Mouse (Mus musculus): ENCODE measurements at regions not wholly inside any gene's neighbourhood (a gene's known extent, or its start where the extent isn't known, plus 50 kb on each side); places are given as distances from the start of the nearest gene placed in this dataset.
A peak's percentile ranks its signal among the peaks of the same experiment; 100 is the strongest.

DNA sequence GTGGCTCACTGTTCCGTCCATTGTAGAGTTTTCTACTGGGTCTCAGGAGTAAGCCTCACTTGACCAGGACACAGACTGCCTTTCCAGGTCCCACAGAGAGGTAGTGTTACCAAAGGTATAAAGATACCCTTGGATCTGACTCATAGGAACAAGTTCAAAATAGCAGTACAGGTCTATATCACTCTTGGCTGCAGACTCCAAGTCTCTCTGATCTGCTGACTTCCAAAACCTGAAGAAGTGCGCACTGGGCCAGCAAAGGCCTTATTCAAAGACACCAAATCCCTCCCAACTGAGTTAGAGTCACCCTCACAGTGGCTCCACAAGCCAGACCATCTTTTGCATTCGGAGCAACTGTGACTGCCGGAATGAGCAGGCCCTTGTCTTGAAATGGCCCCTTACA is 391.9 kb downstream of the Lpin1 start:
- intact Hi-C loops (cut with DNase I) = no loop called here
- DNase-seq (ENCODE audit: low spot score) = no peak

GRCm38 (mm10) chr12:16210553-16210952 is 393.8 kb upstream of the Trib2 start:
- DNase-seq (ENCODE audit: low spot score) = no peak
- intact Hi-C loops (cut with DNase I) = no loop called here

GRCm38 (mm10) chr12:16210111-16210510 is 393.4 kb upstream of the Trib2 start:
- DNase-seq (ENCODE audit: low spot score) = no peak
- intact Hi-C loops (cut with DNase I) = no loop called here

- DNase-seq (ENCODE audit: low spot score) = no peak
These were observed 388.2 kb upstream of the Trib2 start for GRCm38 (mm10) chr12:16204941-16205340.

GRCm38 (mm10) chr12:16196917-16197316 is 380.2 kb upstream of the Trib2 start:
- no peak for DNase-seq (ENCODE audit: low spot score)
- intact Hi-C loops (cut with DNase I) = no loop called here

More at GRCm38 (mm10) chr12:16204941-16205340, 388.2 kb upstream of the Trib2 start:
- intact Hi-C loops (cut with DNase I) = no loop called here

- DNase-seq (ENCODE audit: low spot score) = no peak
- intact Hi-C loops (cut with DNase I) = no loop called here
These were observed 375.2 kb upstream of the Trib2 start for GRCm38 (mm10) chr12:16191803-16192389.

GRCm38 (mm10) chr12:16190706-16191105 is 374.0 kb upstream of the Trib2 start:
- DNase-seq (ENCODE audit: low spot score) = no peak
- intact Hi-C loops (cut with DNase I) = no loop called here

GRCm38 (mm10) chr12:16189441-16189840 is 372.7 kb upstream of the Trib2 start:
- DNase-seq (ENCODE audit: low spot score) = no peak
- intact Hi-C loops (cut with DNase I) = loop anchor here (5.0 kb wide), 2 partner anchors 172 to 372 kb away; partner anchors contain the start of gene Trib2

- intact Hi-C loops (cut with DNase I) = loop anchor here (2.0 to 5.0 kb wide), 3 partner anchors 35 to 369 kb away; partner anchors contain the start of gene Trib2
- no peak for DNase-seq (ENCODE audit: low spot score)
These were observed 369.3 kb upstream of the Trib2 start for GRCm38 (mm10) chr12:16185976-16186515.

GRCm38 (mm10) chr12:16185431-16185923 is 368.8 kb upstream of the Trib2 start:
- peak; percentile 46 for DNase-seq (ENCODE audit: low spot score)
- intact Hi-C loops (cut with DNase I) = loop anchor here (5.0 kb wide), 2 partner anchors 168 to 368 kb away; partner anchors contain the start of gene Trib2

DNA sequence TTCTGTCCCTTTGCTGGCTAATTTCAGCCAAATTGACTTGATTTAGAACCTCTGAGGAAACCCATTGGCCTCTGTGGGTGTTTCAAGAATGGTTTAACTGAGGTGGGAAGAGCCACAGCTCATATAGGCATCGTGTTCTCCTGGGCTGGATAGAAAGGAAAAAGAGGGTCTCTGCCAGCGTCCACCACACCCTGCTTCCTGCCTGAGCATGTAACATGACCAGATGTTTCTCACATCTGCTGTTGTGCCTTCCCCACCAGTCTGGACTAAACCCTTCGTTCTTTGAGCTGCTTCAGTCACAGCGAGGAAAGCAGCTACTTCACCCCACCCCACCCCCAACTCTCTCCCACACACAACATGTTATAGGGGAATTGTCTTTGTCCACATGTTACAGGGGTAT is 366.3 kb upstream of the Trib2 start:
- no peak for DNase-seq (ENCODE audit: low spot score)
- intact Hi-C loops (cut with DNase I) = no loop called here

DNA sequence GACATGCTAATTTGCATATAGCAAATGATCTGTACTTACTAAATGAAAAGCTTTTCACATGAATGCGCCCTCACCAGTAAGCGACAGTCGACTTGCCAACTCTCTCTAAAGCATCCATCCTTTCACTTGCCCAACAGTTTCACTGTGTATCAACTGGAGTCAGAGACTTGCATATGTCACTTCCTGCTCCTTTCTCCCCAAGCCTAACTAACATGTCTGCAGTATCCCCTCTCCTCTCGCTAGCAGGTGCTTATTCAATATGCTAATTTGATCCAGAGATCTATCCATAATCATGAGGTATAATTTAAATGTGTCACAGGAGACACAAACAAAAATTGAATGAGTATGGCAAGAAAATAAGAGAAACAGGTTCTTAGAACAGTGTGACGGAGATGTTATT is 364.9 kb upstream of the Trib2 start:
- no peak for DNase-seq (ENCODE audit: low spot score)
- intact Hi-C loops (cut with DNase I) = no loop called here

- intact Hi-C loops (cut with DNase I) = no loop called here
- DNase-seq (ENCODE audit: low spot score) = no peak
These were observed 363.2 kb upstream of the Trib2 start for GRCm38 (mm10) chr12:16179897-16180296.

GRCm38 (mm10) chr12:16176326-16176725 is 359.6 kb upstream of the Trib2 start:
- intact Hi-C loops (cut with DNase I) = no loop called here
- no peak for DNase-seq (ENCODE audit: low spot score)

- intact Hi-C loops (cut with DNase I) = no loop called here
These were observed 355.5 kb upstream of the Trib2 start for GRCm38 (mm10) chr12:16172176-16172575.

GRCm38 (mm10) chr12:16171636-16172035 is 354.9 kb upstream of the Trib2 start:
- intact Hi-C loops (cut with DNase I) = no loop called here
- DNase-seq (ENCODE audit: low spot score) = no peak

More at GRCm38 (mm10) chr12:16172176-16172575, 355.5 kb upstream of the Trib2 start:
- no peak for DNase-seq (ENCODE audit: low spot score)

GRCm38 (mm10) chr12:16169781-16170535 is 353.2 kb upstream of the Trib2 start:
- no peak for DNase-seq (ENCODE audit: low spot score)
- intact Hi-C loops (cut with DNase I) = no loop called here

GRCm38 (mm10) chr12:16167793-16168343 is 351.1 kb upstream of the Trib2 start:
- intact Hi-C loops (cut with DNase I) = no loop called here
- DNase-seq (ENCODE audit: low spot score) = no peak

DNA sequence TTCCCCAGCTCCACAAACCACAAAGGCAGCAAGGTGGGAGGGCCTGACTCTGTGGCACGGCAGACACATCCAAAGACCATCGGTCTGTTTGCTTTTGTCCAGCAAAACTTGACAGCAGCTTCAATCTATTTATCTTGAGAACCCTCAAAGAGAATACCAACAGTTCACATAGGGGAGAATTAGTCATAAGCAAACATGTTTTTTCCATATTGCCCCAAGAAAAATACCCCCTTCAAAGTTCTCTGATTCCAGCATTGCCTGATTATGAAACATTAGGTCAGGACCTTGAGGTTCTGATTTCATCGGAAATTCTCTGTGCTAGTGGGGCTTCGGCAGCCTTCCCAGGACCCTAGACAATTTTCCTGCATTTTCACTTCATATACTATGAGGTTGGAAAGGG is 348.4 kb upstream of the Trib2 start:
- DNase-seq (ENCODE audit: low spot score) = no peak
- intact Hi-C loops (cut with DNase I) = no loop called here

DNA sequence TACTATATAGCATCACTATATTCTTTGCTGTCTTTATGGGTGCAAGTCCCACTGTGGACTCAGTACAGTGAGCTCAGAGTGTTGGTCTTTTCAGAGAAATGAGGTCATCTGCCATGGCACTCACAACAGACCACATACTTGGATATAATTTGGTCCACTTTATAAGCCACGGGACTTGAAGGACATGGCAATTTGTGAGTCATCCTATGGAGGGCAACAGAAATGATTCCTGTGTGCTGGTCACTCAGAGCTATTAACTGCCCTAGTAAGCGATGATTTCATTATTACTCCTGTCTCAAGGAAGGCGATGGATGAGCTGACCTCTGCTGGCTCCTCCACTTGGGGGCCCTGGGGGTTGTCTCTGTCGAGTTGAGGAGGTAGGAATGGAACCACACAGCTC is 345.2 kb upstream of the Trib2 start:
- intact Hi-C loops (cut with DNase I) = no loop called here
- DNase-seq (ENCODE audit: low spot score) = no peak

DNA sequence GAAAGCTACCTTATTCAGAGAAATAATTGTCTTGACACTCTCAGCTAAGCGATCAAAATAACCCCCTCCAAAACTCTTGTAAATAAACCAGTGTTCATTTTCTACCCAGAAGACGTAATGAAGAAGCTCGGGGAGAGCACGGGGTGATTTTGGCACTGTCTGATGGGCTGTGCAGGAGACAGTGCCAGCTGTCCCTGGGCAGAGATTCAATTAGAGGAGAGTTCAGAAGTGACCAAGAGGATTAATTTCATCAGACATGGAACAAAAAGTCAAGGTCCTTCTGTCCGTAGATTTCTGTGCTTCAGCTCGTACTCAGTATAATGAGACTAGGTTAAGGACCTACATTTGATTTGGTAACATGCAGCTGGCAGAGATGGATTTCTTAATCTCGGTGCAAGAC is 341.2 kb upstream of the Trib2 start:
- intact Hi-C loops (cut with DNase I) = loop anchor here (5.0 to 10.0 kb wide), 2 partner anchors 64 to 143 kb away; no protein-coding TSS in a partner anchor
- no peak for DNase-seq (ENCODE audit: low spot score)
